Mouse (Mus musculus) ovary, adult 2 months (tissue): Measurements from ENCODE around the gene Olfr632. TPM values are rescaled to one million over a fixed set of nuclear protein-coding genes. Genes with fewer than 3 reads are reported as not detected.

ENCODE experiments used
- polyA plus RNA-seq: library from polyadenylated mRNA; depleted of rRNA; stranded (reverse); fragments of >200 nt; gene quantifications from 2 replicates; pipeline ENCODE4 v1.2.3, GENCODE M21; 2012; rRNA removed

Gene Olfr632
- not detected in 2 replicates for polyA plus RNA-seq

GRCm38 (mm10) chr7:103934264-103934663 is at the start of gene Olfr632:
Olfr632 (plus strand) TSS chr7:103934347.

GRCm38 (mm10) chr7:103886152-103886551 is 48.0 kb upstream of the Olfr632 start, which contains the start of gene Olfr66:
Olfr66 (minus strand) TSS chr7:103886252.

GRCm38 (mm10) chr7:103894385-103894784 is 39.8 kb upstream of the Olfr632 start, which contains the start of gene Olfr64:
Olfr64 (minus strand) TSS chr7:103894485.

GRCm38 (mm10) chr7:103903187-103903586 is 31.0 kb upstream of the Olfr632 start, which contains the start of gene Olfr65:
Olfr65 (plus strand) TSS chr7:103903487.

GRCm38 (mm10) chr7:103928525-103928924 is 5.6 kb upstream of the Olfr632 start, which contains the start of gene Olfr631:
Olfr631 (plus strand) TSS chr7:103928825.

GRCm38 (mm10) chr7:103944137-103944536 is 10.0 kb downstream of the Olfr632 start, which contains the start of gene Olfr633:
Olfr633 (plus strand) TSS chr7:103944437.

GRCm38 (mm10) chr7:103970852-103971251 is 36.7 kb downstream of the Olfr632 start, which contains the start of gene Olfr635:
Olfr635 (plus strand) TSS chr7:103971152.

Other genes with a start within 250 kb of the Olfr632 start
- not detected in 2 replicates for gene Olfr243, start 219.7 kb upstream of the Olfr632 start, polyA plus RNA-seq
- not detected in 2 replicates for gene Olfr628, start 204.0 kb upstream of the Olfr632 start, polyA plus RNA-seq
- not detected in 2 replicates for gene Olfr629, start 189.4 kb upstream of the Olfr632 start, polyA plus RNA-seq
- not detected in 2 replicates for gene Olfr630, start 177.0 kb upstream of the Olfr632 start, polyA plus RNA-seq
- gene Olfr69, start 162.8 kb upstream of the Olfr632 start, polyA plus RNA-seq = not detected in 2 replicates
- not detected in 2 replicates for gene Olfr68, start 154.6 kb upstream of the Olfr632 start, polyA plus RNA-seq
- not detected in 2 replicates for gene Olfr67, start 142.5 kb upstream of the Olfr632 start, polyA plus RNA-seq
- 36.7 and 60.5 TPM in 2 replicates for gene Hbb-bt, start 120.4 kb upstream of the Olfr632 start, polyA plus RNA-seq
- 349 and 591 TPM in 2 replicates for gene Hbb-bs, start 106.3 kb upstream of the Olfr632 start, polyA plus RNA-seq
- gene Hbb-bh2, start 93.8 kb upstream of the Olfr632 start, polyA plus RNA-seq = not detected in 2 replicates
- gene Hbb-bh1, start 91.2 kb upstream of the Olfr632 start, polyA plus RNA-seq = not detected in 2 replicates
- gene Hbb-y, start 81.1 kb upstream of the Olfr632 start, polyA plus RNA-seq = not detected in 2 replicates
- not detected in 2 replicates for gene Olfr66, start 48.1 kb upstream of the Olfr632 start, polyA plus RNA-seq
- gene Olfr64, start 39.9 kb upstream of the Olfr632 start, polyA plus RNA-seq = not detected in 2 replicates
- not detected in 2 replicates for gene Olfr65, start 30.9 kb upstream of the Olfr632 start, polyA plus RNA-seq
- not detected in 2 replicates for gene Olfr631, start 5.5 kb upstream of the Olfr632 start, polyA plus RNA-seq
- gene Olfr633, start 10.1 kb downstream of the Olfr632 start, polyA plus RNA-seq = not detected in 2 replicates
- not detected in 2 replicates for gene Olfr635, start 36.8 kb downstream of the Olfr632 start, polyA plus RNA-seq
- gene Olfr638, start 64.4 kb downstream of the Olfr632 start, polyA plus RNA-seq = not detected in 2 replicates
- not detected in 2 replicates for gene Olfr639, start 83.0 kb downstream of the Olfr632 start, polyA plus RNA-seq
- not detected in 2 replicates for gene Olfr640, start 91.2 kb downstream of the Olfr632 start, polyA plus RNA-seq
- not detected in 2 replicates for gene Olfr641, start 101.1 kb downstream of the Olfr632 start, polyA plus RNA-seq
- not detected in 2 replicates for gene Olfr642, start 118.3 kb downstream of the Olfr632 start, polyA plus RNA-seq
- not detected in 2 replicates for gene 4930516K23Rik, start 127.1 kb downstream of the Olfr632 start, polyA plus RNA-seq
- not detected in 2 replicates for gene Olfr644, start 137.5 kb downstream of the Olfr632 start, polyA plus RNA-seq
- not detected in 2 replicates for gene Olfr645, start 151.1 kb downstream of the Olfr632 start, polyA plus RNA-seq
- not detected in 2 replicates for gene Olfr646, start 170.5 kb downstream of the Olfr632 start, polyA plus RNA-seq
- gene Ubqln5, start 195.5 kb downstream of the Olfr632 start, polyA plus RNA-seq = not detected in 2 replicates
- not detected in 2 replicates for gene Olfr643, start 203.1 kb downstream of the Olfr632 start, polyA plus RNA-seq
- not detected in 2 replicates for gene Ubqln3, start 208.9 kb downstream of the Olfr632 start, polyA plus RNA-seq
- not detected in 2 replicates for gene Ubqlnl, start 216.2 kb downstream of the Olfr632 start, polyA plus RNA-seq
- not detected in 2 replicates for gene Olfm5, start 230.5 kb downstream of the Olfr632 start, polyA plus RNA-seq
- gene Olfr648, start 249.0 kb downstream of the Olfr632 start, polyA plus RNA-seq = 0.11 TPM in 1 of 2 replicates, not detected in the other